Mouse (Mus musculus): ENCODE results near the gene Ilk. TPM values are rescaled to one million over a fixed set of nuclear protein-coding genes. Genes with fewer than 3 reads are reported as not detected.

Ilk gene
- 179 and 182 TPM in 2 replicates for polyA plus RNA-seq (2012; rRNA removed)

DNA sequence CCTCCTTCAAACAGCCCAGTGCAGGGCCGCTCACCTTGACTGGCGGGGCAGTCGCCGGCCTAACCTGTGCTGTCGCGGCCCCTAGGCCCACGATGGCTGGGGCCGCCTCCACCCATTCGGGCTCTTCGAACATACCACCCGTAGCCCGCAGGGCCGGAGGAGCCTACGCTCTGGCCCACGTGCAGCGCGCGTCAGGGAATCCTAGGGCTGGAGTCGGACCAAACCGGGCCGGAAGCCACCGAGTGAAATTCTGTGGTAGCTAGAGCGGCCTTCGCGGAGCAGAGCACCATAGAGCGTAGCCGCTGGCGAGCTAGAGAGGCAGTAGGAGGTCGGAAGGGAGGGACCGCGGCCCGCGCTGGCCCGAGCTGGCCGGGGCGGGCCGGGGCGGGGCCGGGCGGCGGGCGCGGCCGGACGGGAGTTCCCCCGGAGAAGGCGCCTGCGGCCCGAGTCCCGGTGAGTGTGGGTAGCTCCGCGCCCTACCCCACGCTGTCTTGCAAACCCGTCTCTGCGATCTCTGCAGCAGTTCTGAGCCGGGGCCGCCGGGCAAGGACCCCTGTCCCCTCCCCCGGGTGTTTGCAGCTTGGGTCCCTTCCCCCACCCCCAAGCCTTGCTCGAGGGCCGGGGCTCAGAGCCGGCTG lies at the start of gene Ilk:
Ilk (plus strand) TSS at position 329 of the 638 bp plus-strand sequence.
- Histone ChIP-seq H3K27ac (ENCODE audit: control insufficient read depth, insufficient read depth, low read length) (peak within 1 kb of the TSS; percentile 14; the same call in 1 of the 2 replicates), H3K36me3 (ENCODE audit: control insufficient read depth, insufficient read depth, low read length) (peaks cover 39% of the 10 kb centered on the region), H3K4me1 (replicated peaks; ENCODE audit: control insufficient read depth, insufficient read depth, low read length) (0 out of 2 replicates have a peak, but pooled peaks cover 6% of the 10 kb centered on the region), H3K27me3 (ENCODE audit: control insufficient read depth, insufficient read depth, low read length) (no peaks in the 10 kb centered on the region), H3K4me3 (ENCODE audit: control insufficient read depth, insufficient read depth, low read length) (peak within 1 kb of the TSS; percentile 94)
- DNase-seq, result peak; percentile 88
- WGBS, result under 1% methylated on average over 62 of the region's 62 CpGs
- TF ChIP-seq CTCF (IDR thresholded peaks at IDR 0.05; ENCODE audit: borderline replicate concordance, control insufficient read depth, extremely low read depth, insufficient read depth, low read length, poor library complexity) (no peak), POLR2A (IDR thresholded peaks at IDR 0.05; ENCODE audit: control insufficient read depth, extremely low read depth, insufficient read depth, low read length, poor library complexity) (peak; percentile 80)

DNA sequence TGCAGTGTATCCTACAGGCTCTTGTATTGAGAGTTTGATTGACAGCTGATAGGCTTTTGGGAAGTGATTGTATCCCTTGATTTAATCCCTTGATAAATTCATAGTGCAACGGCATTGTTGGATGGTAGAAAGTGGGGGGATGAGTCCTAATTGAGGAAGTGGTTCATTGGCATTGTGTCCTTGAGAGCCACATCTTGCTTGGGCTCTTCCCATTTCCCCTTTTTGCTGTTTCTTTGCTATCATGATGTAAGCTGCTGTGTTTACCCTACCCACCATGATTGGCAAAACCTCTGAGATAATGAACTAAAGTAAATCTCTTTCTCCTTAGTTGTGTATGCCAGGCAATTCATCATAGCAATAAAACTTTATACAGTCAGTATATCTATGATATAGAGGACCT lies 45.5 kb upstream of the Ilk start:
- Histone ChIP-seq H3K36me3 (ENCODE audit: control insufficient read depth, insufficient read depth, low read length) (no peaks in the 10 kb centered on the region), H3K4me1 (replicated peaks; ENCODE audit: control insufficient read depth, insufficient read depth, low read length) (no peaks in the 10 kb centered on the region), H3K27me3 (ENCODE audit: control insufficient read depth, insufficient read depth, low read length) (no peaks in the 10 kb centered on the region), H3K27ac (ENCODE audit: control insufficient read depth, insufficient read depth, low read length) (no peak overlapping the region), H3K4me3 (ENCODE audit: control insufficient read depth, insufficient read depth, low read length) (no peak overlapping the region)
- TF ChIP-seq POLR2A (IDR thresholded peaks at IDR 0.05; ENCODE audit: control insufficient read depth, extremely low read depth, insufficient read depth, low read length, poor library complexity), result no peak
- TF ChIP-seq CTCF (IDR thresholded peaks at IDR 0.05; ENCODE audit: borderline replicate concordance, control insufficient read depth, extremely low read depth, insufficient read depth, low read length, poor library complexity), result no peak
- no peak for DNase-seq
- 3% methylated on average over 1 of the region's 1 CpGs for WGBS

DNA sequence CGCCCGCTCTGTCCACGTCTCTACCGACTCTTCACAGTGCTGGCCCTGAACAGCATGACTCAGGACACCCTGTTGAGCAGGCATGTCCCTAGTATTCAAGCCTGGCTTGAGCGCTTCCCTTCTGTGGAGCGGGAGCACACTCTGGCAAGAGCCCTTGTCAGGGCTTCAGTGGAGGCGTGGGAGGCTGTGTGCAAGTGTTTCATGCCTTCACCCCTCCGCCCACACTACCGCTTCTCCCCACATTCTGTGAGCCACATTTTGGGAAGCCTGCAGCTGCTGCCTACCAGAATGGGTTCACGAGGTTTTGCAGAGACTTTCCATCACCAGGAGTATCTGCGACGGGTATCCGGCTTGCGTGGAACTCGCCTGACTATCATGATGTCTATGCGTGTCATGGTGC lies 33.2 kb upstream of the Ilk start:
- Histone ChIP-seq H3K27ac (ENCODE audit: control insufficient read depth, insufficient read depth, low read length) (no peak overlapping the region), H3K27me3 (ENCODE audit: control insufficient read depth, insufficient read depth, low read length) (no peaks in the 10 kb centered on the region), H3K4me1 (replicated peaks; ENCODE audit: control insufficient read depth, insufficient read depth, low read length) (no peaks in the 10 kb centered on the region), H3K36me3 (ENCODE audit: control insufficient read depth, insufficient read depth, low read length) (no peaks in the 10 kb centered on the region), H3K4me3 (ENCODE audit: control insufficient read depth, insufficient read depth, low read length) (no peak overlapping the region)
- no peak for TF ChIP-seq CTCF (IDR thresholded peaks at IDR 0.05; ENCODE audit: borderline replicate concordance, control insufficient read depth, extremely low read depth, insufficient read depth, low read length, poor library complexity)
- TF ChIP-seq POLR2A (IDR thresholded peaks at IDR 0.05; ENCODE audit: control insufficient read depth, extremely low read depth, insufficient read depth, low read length, poor library complexity), result no peak
- no peak for DNase-seq
- 93% methylated on average over 16 of the region's 16 CpGs for WGBS

DNA sequence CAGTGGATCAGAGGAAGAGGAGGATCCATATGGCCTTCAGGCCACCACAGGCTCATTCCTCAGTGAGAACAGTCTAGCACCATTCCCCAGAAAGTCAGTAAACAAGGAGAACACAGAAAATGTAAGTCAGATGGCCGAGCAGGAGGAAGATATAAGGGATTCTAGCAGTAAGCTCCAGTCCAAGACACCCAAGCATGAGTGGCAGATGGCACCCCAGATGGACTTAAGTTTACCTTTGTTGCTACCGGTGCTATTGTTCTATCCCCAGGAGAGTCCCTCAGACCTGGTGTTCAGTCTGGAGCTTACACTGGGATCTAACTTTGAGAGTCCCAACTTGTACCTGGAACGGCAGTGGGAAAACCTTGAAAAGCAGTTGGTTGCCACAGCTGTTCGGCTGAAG lies 32.6 kb upstream of the Ilk start:
- no peaks in the 10 kb centered on the region for H3K4me1 ChIP-seq (replicated peaks; ENCODE audit: control insufficient read depth, insufficient read depth, low read length)
- WGBS, result 91% methylated on average over 4 of the region's 4 CpGs

DNA sequence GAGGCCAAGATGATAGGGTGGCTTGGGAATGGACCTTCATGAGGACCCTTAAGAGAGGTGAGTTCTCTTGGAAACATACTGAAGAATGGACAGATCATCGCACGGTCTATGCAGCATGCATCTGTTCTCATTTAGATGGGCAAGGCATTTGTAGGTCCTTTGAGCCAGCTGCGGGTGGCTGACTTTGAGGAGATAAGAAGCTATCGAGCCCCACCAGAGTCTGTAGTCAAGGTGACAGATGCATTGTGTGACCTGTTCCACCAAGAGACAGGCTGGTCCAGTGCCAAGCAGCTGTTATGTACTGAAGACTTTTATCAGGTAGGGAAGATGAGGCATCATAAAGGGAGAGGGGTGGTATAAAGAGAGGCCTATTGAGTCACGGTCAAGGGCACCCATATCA lies 27.7 kb upstream of the Ilk start:
- WGBS, result 98% methylated on average over 5 of the region's 5 CpGs
- Histone ChIP-seq H3K4me1 (replicated peaks; ENCODE audit: control insufficient read depth, insufficient read depth, low read length) (no peaks in the 10 kb centered on the region), H3K27me3 (ENCODE audit: control insufficient read depth, insufficient read depth, low read length) (no peaks in the 10 kb centered on the region), H3K36me3 (ENCODE audit: control insufficient read depth, insufficient read depth, low read length) (no peaks in the 10 kb centered on the region), H3K27ac (ENCODE audit: control insufficient read depth, insufficient read depth, low read length) (no peak overlapping the region), H3K4me3 (ENCODE audit: control insufficient read depth, insufficient read depth, low read length) (no peak overlapping the region)
- DNase-seq, result no peak
- TF ChIP-seq CTCF (IDR thresholded peaks at IDR 0.05; ENCODE audit: borderline replicate concordance, control insufficient read depth, extremely low read depth, insufficient read depth, low read length, poor library complexity), result no peak
- no peak for TF ChIP-seq POLR2A (IDR thresholded peaks at IDR 0.05; ENCODE audit: control insufficient read depth, extremely low read depth, insufficient read depth, low read length, poor library complexity)

More for the DNA sequence above, 32.6 kb upstream of the Ilk start:
- DNase-seq, result no peak
- no peak overlapping the region for H3K27ac ChIP-seq (ENCODE audit: control insufficient read depth, insufficient read depth, low read length)
- no peak for TF ChIP-seq POLR2A (IDR thresholded peaks at IDR 0.05; ENCODE audit: control insufficient read depth, extremely low read depth, insufficient read depth, low read length, poor library complexity)
- TF ChIP-seq CTCF (IDR thresholded peaks at IDR 0.05; ENCODE audit: borderline replicate concordance, control insufficient read depth, extremely low read depth, insufficient read depth, low read length, poor library complexity), result no peak
- H3K27me3 ChIP-seq (ENCODE audit: control insufficient read depth, insufficient read depth, low read length), result no peaks in the 10 kb centered on the region
- no peaks in the 10 kb centered on the region for H3K36me3 ChIP-seq (ENCODE audit: control insufficient read depth, insufficient read depth, low read length)
- H3K4me3 ChIP-seq (ENCODE audit: control insufficient read depth, insufficient read depth, low read length), result no peak overlapping the region

DNA sequence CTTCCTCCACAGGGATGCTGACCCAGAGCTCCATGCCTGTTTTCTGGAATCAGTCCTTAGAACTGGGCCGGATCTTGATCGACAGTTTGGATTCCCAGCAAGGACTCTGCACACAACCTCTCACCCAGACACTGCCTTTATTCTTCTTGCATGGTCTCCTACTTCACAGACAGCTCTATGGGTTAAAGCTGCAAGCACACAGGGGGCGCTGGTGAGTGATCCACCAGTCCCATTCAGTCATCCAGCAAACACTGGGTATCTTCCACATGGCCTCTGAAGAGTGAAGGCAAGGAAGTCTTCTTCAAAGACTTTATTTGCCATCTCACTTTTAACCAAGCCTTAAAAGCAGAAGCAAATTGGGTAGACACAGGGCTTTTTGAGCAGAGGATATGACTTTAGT lies 21.0 kb upstream of the Ilk start:
- H3K27me3 ChIP-seq (ENCODE audit: control insufficient read depth, insufficient read depth, low read length), result no peaks in the 10 kb centered on the region

More for the DNA sequence above, 21.0 kb upstream of the Ilk start:
- WGBS, result 68% methylated on average over 3 of the region's 3 CpGs
- H3K36me3 ChIP-seq (ENCODE audit: control insufficient read depth, insufficient read depth, low read length), result no peaks in the 10 kb centered on the region
- no peak overlapping the region for H3K27ac ChIP-seq (ENCODE audit: control insufficient read depth, insufficient read depth, low read length)
- no peak overlapping the region for H3K4me3 ChIP-seq (ENCODE audit: control insufficient read depth, insufficient read depth, low read length)
- TF ChIP-seq CTCF (IDR thresholded peaks at IDR 0.05; ENCODE audit: borderline replicate concordance, control insufficient read depth, extremely low read depth, insufficient read depth, low read length, poor library complexity), result no peak
- TF ChIP-seq POLR2A (IDR thresholded peaks at IDR 0.05; ENCODE audit: control insufficient read depth, extremely low read depth, insufficient read depth, low read length, poor library complexity), result no peak
- peak; percentile 10 for DNase-seq
- H3K4me1 ChIP-seq (replicated peaks; ENCODE audit: control insufficient read depth, insufficient read depth, low read length), result no peaks in the 10 kb centered on the region
